Mouse (Mus musculus) forebrain, embryonic 11.5 days (tissue): ENCODE data around the gene F2. TPM values are rescaled to one million over a fixed set of nuclear protein-coding genes. Genes with fewer than 3 reads are reported as not detected.
A peak's percentile ranks its signal among the peaks of the same experiment; 100 is the strongest.

Experiments
- ATAC-seq: fragments of 200-750 bp; cut with Nextera tagmentation; replicated peaks from 2 replicates; pipeline ENCODE4 v1.8.0; 2017; ENCODE audit warnings: moderate TSS enrichment; ENCODE audit not compliant: low FRiP score
- DNase-seq: peaks from one replicate; pipeline ENCODE4 v3.0.0-alpha.2; 2017; ENCODE audit warnings: low spot score
- H3K27ac ChIP-seq: fragments of 300-500 bp; sonication (generic); 2 replicates; pipeline ENCODE4 v1.5.1; 2014; ENCODE audit warnings: low read depth, low read length
- H3K27me3 ChIP-seq: fragments of 300-500 bp; sonication (generic); 2 replicates; pipeline ENCODE4 v1.6.1; 2014; ENCODE audit warnings: mild to moderate bottlenecking, low read length, mixed read lengths; ENCODE audit not compliant: control insufficient read depth, insufficient read depth
- H3K36me3 ChIP-seq: fragments of 300-500 bp; sonication (generic); 2 replicates; pipeline ENCODE4 v1.6.1; 2014; ENCODE audit warnings: mild to moderate bottlenecking, low read length, moderate library complexity, mixed read lengths; ENCODE audit not compliant: control insufficient read depth, insufficient read depth
- H3K4me1 ChIP-seq: fragments of 300-500 bp; sonication (generic); replicated peaks from 2 replicates; pipeline ENCODE4 v1.6.1; 2014; ENCODE audit warnings: low read length, mixed read lengths; ENCODE audit not compliant: control insufficient read depth, insufficient read depth
- H3K4me2 ChIP-seq: fragments of 300-500 bp; sonication (generic); 2 replicates; pipeline ENCODE4 v1.6.1; 2014; ENCODE audit warnings: low read depth, mild to moderate bottlenecking, low read length, moderate library complexity, mixed read lengths; ENCODE audit not compliant: severe bottlenecking
- H3K4me3 ChIP-seq: fragments of 300-500 bp; sonication (generic); 2 replicates; pipeline ENCODE4 v1.5.1; 2014; ENCODE audit warnings: low read depth, low read length
- H3K9ac ChIP-seq: fragments of 300-500 bp; sonication (generic); 2 replicates; pipeline ENCODE4 v1.6.1; 2014; ENCODE audit warnings: low read length
- H3K9me3 ChIP-seq: fragments of 300-500 bp; sonication (generic); 2 replicates; pipeline ENCODE4 v1.6.1; 2016; ENCODE audit warnings: low read length, mixed read lengths; ENCODE audit not compliant: control insufficient read depth
- WGBS: fragments of 180-500 bp; shearing (Covaris S2); extraction: QIAGEN DNeasy Blood & Tissue Kit; methylation state at CpG from one replicate; pipeline ENCODE4 v1.1.7; 2014; 5-methylcytosine and 5-hydroxymethylcytosine counted together
- polyA plus RNA-seq: library from polyadenylated mRNA; unstranded; fragments of >200 nt; fragmentation: Nextera tagmentation; extraction: Ambion mirVana; gene quantifications from 2 replicates; pipeline ENCODE4 v1.2.1, GENCODE M21; 2014

The F2 gene
- polyA plus RNA-seq, 1 experiment from 2014 or later: not detected

GRCm38 (mm10) chr2:91642825-91643415 is 6.7 kb upstream of the F2 start:
- Histone ChIP-seq H3K36me3 (peaks cover 23% of the 10 kb centered on the region), H3K27me3 (no peaks in the 10 kb centered on the region), H3K4me3 (no peak overlapping the region), H3K27ac (no peak overlapping the region), H3K4me2 (no peak overlapping the region), H3K9me3 (no peaks in the 10 kb centered on the region), H3K4me1 (no peaks in the 10 kb centered on the region), H3K9ac (no peak overlapping the region)
- DNase-seq (no peak), ATAC-seq (no peak)
- WGBS: 91% methylated on average over 2 of the region's 2 CpGs

GRCm38 (mm10) chr2:91638931-91639330 is 2.7 kb upstream of the F2 start:
- whole genome bisulfite sequencing: 86% methylated on average over 6 of the region's 6 CpGs
- no peak for ATAC-seq

GRCm38 (mm10) chr2:91636727-91637338 is 619 bp upstream of the F2 start:
- ATAC-seq: no peak

More at GRCm38 (mm10) chr2:91638931-91639330, 2.7 kb upstream of the F2 start:
- Histone ChIP-seq H3K9ac (no peak overlapping the region), H3K27ac (no peak overlapping the region), H3K4me1 (no peaks in the 10 kb centered on the region), H3K4me3 (no peak overlapping the region), H3K27me3 (no peaks in the 10 kb centered on the region), H3K4me2 (no peak overlapping the region), H3K9me3 (no peaks in the 10 kb centered on the region), H3K36me3 (no peaks in the 10 kb centered on the region)
- peak; percentile 27 for DNase-seq

GRCm38 (mm10) chr2:91635486-91635885 is 728 bp downstream of the F2 start:
- no peaks in the 10 kb centered on the region for H3K36me3 ChIP-seq
- no peak overlapping the region for H3K4me2 ChIP-seq
- H3K27ac ChIP-seq: no peak overlapping the region
- ATAC-seq: no peak
- H3K9me3 ChIP-seq: no peaks in the 10 kb centered on the region
- no peaks in the 10 kb centered on the region for H3K27me3 ChIP-seq
- H3K9ac ChIP-seq: no peak overlapping the region
- no peak overlapping the region for H3K4me3 ChIP-seq
- WGBS: 94% methylated on average over 11 of the region's 11 CpGs
- no peaks in the 10 kb centered on the region for H3K4me1 ChIP-seq
- peak; percentile 45 for DNase-seq

More at GRCm38 (mm10) chr2:91636727-91637338, 619 bp upstream of the F2 start:
- Histone ChIP-seq H3K4me1 (no peaks in the 10 kb centered on the region), H3K36me3 (no peaks in the 10 kb centered on the region), H3K27me3 (no peaks in the 10 kb centered on the region), H3K9me3 (no peaks in the 10 kb centered on the region), H3K4me3 (no peak overlapping the region), H3K4me2 (no peak overlapping the region), H3K27ac (no peak overlapping the region), H3K9ac (no peak overlapping the region)
- DNase-seq: peak; percentile 43
- 84% methylated on average over 5 of the region's 5 CpGs for WGBS

DNA sequence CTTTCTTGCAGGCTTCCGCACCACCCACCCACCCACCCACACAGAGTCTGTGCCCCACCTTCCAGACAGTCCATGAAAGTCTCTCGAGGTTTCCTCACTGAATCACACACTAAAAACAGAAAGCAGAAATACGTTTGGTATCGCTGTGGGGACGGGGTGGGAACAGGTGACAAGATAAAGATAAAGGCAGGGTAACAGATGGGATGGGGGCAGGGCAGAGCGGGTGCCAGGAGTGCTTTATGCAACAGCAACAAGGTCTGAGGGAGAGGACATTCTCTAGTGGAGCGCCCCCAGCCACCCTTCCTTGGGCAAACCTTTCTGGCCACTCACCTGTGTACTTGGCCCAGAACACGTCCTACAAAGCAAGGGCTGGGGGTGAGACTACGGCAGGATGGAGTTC is 1.4 kb downstream of the F2 start:
- DNase-seq (no peak), ATAC-seq (no peak)
- no peak overlapping the region for H3K4me2 ChIP-seq
- no peaks in the 10 kb centered on the region for H3K27me3 ChIP-seq
- H3K36me3 ChIP-seq: no peaks in the 10 kb centered on the region
- no peak overlapping the region for H3K27ac ChIP-seq
- WGBS: 86% methylated on average over 9 of the region's 9 CpGs
- no peaks in the 10 kb centered on the region for H3K4me1 ChIP-seq
- no peak overlapping the region for H3K9ac ChIP-seq
- no peaks in the 10 kb centered on the region for H3K9me3 ChIP-seq
- no peak overlapping the region for H3K4me3 ChIP-seq

- WGBS: 84% methylated on average over 12 of the region's 12 CpGs
- Histone ChIP-seq H3K9me3 (no peaks in the 10 kb centered on the region), H3K4me3 (no peak overlapping the region), H3K4me2 (no peak overlapping the region), H3K4me1 (no peaks in the 10 kb centered on the region), H3K9ac (no peak overlapping the region), H3K27me3 (no peaks in the 10 kb centered on the region), H3K36me3 (no peaks in the 10 kb centered on the region), H3K27ac (no peak overlapping the region)
- ATAC-seq: no peak
- peak; percentile 28 for DNase-seq
Measured at GRCm38 (mm10) chr2:91633334-91633977, 2.8 kb downstream of the F2 start.

DNA sequence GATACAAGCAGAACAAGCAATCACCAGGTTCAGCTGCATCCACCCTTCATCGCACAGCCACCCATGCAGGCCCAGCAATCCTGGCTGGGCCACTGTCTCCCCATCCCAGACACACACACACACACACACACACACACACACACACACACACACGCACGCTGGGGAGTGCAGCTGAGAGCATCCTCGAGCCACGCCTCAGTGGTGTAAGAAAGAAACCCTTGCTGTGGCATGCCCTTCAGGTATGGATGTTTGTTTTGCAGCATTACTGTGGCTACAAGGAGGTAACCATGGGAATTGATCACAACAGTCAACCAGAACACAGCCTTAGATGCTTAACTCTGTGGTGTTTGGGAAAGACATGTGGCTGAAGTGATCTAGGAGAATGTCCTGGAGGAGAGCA is 3.9 kb downstream of the F2 start:
- Histone ChIP-seq H3K27ac (no peak overlapping the region), H3K27me3 (no peaks in the 10 kb centered on the region), H3K9ac (no peak overlapping the region), H3K36me3 (no peaks in the 10 kb centered on the region), H3K9me3 (no peaks in the 10 kb centered on the region), H3K4me3 (no peak overlapping the region), H3K4me1 (no peaks in the 10 kb centered on the region), H3K4me2 (no peak overlapping the region)
- DNase-seq (no peak), ATAC-seq (no peak)
- WGBS: 91% methylated on average over 5 of the region's 5 CpGs

- Histone ChIP-seq H3K27ac (no peak overlapping the region), H3K27me3 (no peaks in the 10 kb centered on the region), H3K36me3 (no peaks in the 10 kb centered on the region), H3K4me3 (no peak overlapping the region), H3K9me3 (no peaks in the 10 kb centered on the region), H3K9ac (no peak overlapping the region), H3K4me2 (no peak overlapping the region), H3K4me1 (no peaks in the 10 kb centered on the region)
- WGBS: 90% methylated on average over 5 of the region's 5 CpGs
- no peak for DNase-seq
- no peak for ATAC-seq
Measured at GRCm38 (mm10) chr2:91631826-91632225, 4.4 kb downstream of the F2 start.
